Mouse (Mus musculus): ENCODE data around the gene Fam187a. TPM values are rescaled to one million over a fixed set of nuclear protein-coding genes. Genes with fewer than 3 reads are reported as not detected.

Gene Fam187a
- total RNA-seq (2021) = under 1 TPM; 0.22 to 0.36 TPM
- long read RNA-seq, experiment 1 = 0 reads
- long read RNA-seq, experiment 2 = 0 reads

DNA sequence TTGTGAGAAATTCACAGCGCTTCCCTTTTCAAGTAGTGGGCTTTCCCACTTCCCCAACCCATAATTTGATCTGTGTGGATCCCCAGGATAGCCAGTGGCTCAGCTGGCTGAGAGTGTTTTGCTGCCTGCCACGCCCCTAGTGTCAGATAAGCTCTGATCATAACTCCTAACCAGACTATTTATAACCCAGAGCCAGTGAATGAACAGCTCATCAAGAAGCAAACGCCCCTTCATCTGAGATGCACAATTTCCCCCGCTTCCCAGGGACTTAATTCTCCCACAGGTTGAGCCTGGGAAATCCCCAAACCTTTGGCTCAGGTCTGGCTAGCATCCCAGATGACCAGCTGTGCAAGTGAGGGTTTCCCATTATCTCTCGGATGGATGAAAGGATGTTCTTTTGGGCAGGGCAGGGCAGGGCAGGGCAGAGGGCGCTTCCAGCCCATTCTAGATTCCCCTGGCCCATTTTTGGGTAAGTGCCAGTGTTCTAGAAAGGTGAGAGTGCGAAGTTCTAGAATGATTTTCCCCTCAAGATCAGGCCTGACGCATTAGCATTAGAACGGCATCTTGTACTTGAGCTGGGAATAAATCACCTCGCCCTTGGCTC lies at the start of gene Fam187a:
Gene Fam187a (plus strand): TSS at position 554 of the 604 bp plus-strand sequence.
- intact Hi-C loops (cut with DNase I) = no loop called here
- no peak for DNase-seq (ENCODE audit: low spot score in 2 of 2)

- DNase-seq (ENCODE audit: low spot score in 2 of 2) = no peak
- intact Hi-C loops (cut with DNase I) = no loop called here
These were observed 49.4 kb upstream of the Fam187a start, which contains the start of gene Higd1b for GRCm38 (mm10) chr11:102835549-102835948. TSS of gene Higd1b (plus strand) at chr11:102835849.

- DNase-seq (ENCODE audit: low spot score in 2 of 2) = no peak
- intact Hi-C loops (cut with DNase I) = no loop called here
These were observed 48.8 kb upstream of the Fam187a start for GRCm38 (mm10) chr11:102836146-102836545.

- DNase-seq (ENCODE audit: low spot score in 2 of 2) = no peak
- intact Hi-C loops (cut with DNase I) = no loop called here
These were observed 47.6 kb upstream of the Fam187a start for GRCm38 (mm10) chr11:102837385-102837784.

DNA sequence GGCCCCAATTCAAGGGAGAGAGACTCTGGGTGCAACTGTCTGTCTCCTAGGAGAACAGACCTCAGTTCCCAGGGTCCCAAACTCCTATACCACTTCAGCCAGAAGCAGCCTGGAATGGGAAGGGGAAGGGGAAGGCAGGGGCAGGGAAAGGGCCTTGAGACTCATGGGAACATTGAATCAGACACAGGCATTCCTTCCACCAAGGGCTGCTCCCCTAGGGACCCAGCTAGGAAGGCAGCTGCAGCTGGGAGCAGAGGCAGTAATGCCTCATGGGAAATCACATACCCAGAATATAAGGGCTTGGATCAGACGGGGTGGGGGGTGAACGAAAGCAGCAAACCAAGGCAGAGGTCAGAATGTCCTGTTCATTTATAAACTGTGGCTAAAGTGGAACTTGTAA lies 46.8 kb upstream of the Fam187a start:
- intact Hi-C loops (cut with DNase I) = no loop called here
- DNase-seq (ENCODE audit: low spot score in 2 of 2) = no peak

DNA sequence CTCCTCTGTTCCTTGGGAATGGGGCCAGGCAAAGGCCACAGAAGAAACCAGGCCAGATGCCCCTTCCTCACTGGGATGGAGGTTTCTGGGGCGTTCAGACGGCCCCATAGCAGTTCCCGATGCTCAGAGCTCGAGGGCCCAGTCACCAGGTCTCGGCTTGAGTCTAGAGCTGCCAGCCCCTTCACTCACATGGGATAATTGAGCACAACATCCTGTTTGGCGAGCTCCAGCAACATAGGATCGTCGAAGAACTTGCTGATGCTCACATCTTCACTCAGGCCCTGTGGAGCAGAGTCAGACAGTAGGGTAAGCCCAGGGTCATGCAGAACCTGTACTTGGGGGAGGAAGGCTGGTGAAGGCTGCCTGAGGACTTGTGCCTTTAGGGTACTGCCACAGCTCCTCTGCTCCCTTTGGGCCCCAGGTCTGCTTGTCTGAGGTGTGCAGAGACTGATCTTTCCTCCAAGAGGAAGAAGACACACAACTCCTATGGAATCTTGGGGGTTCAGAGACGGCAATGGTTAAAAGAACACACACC lies 46.3 kb upstream of the Fam187a start:
- DNase-seq (ENCODE audit: low spot score in 2 of 2) = no peak
- intact Hi-C loops (cut with DNase I) = no loop called here

DNA sequence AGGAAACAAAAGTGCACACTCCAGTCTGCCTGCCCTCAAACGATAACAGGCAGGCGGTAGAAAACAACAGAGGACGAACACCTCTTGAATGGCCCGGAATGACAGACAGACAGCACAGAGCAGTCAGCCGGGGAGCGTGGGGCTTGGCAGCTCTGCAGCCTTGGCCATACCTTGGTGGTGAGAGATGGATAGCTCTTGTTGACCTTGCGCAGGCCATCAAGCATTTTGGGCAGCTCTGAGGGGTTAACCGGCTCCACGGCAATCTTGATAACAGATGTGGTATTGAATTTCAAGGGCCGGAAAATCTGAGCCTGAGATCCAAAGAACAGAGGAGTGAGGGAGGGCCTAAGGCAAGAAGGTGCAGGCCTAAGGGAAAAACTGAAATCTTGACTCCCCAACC lies 39.0 kb upstream of the Fam187a start:
- DNase-seq (ENCODE audit: low spot score in 2 of 2) = no peak
- intact Hi-C loops (cut with DNase I) = no loop called here

- intact Hi-C loops (cut with DNase I) = no loop called here
- peak in 1 of 2 experiments; percentile 35 for DNase-seq (ENCODE audit: low spot score in 2 of 2)
These were observed 33.1 kb upstream of the Fam187a start for GRCm38 (mm10) chr11:102851883-102852282.

GRCm38 (mm10) chr11:102853760-102854159 lies 31.2 kb upstream of the Fam187a start:
- intact Hi-C loops (cut with DNase I) = no loop called here
- DNase-seq (ENCODE audit: low spot score in 2 of 2) = no peak

DNA sequence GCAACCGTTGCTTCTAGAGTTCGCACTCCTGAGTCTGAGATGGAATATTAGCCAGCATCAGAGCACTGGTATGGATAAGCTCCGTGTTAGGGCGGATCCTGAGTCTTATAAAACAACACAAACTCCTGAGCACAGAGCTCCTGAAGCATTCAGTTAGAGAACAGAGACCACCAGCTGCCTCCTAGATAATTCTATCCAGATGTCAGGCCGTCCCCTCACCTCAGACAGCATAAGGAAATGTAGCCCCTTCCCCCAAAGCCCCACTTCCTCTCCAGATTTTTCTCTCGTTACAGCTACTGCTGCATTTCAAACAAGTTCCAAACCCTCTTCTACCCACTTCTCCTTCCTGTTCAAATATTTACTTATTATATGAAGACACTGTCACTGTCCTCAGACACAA lies 29.0 kb upstream of the Fam187a start:
- no peak for DNase-seq (ENCODE audit: low spot score in 2 of 2)
- intact Hi-C loops (cut with DNase I) = no loop called here

- intact Hi-C loops (cut with DNase I) = no loop called here
- DNase-seq (ENCODE audit: low spot score in 2 of 2) = no peak
These were observed 26.0 kb upstream of the Fam187a start for GRCm38 (mm10) chr11:102858951-102859350.

DNA sequence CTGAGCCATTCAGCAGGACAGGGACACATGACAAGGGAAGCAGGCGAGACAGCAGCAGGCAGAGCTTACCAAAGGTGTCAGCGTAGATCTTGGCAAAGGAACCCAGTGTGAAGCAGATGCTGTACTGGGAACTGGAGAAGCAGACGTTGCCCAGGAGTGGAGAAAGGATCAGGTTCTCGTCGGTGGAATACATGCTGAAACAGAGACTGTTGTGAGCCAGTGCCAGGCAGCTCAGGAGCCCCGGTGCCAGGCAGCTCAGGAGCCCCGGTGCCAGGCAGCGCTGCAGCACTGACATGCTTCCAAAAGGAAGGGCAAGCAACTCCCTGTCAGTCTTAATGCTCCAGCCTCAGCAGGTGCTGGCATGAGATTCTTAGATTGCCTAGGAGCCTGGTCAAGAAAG lies 25.0 kb upstream of the Fam187a start:
- intact Hi-C loops (cut with DNase I) = no loop called here
- peak; percentile 39 to 77 for DNase-seq (ENCODE audit: low spot score in 2 of 2)

DNA sequence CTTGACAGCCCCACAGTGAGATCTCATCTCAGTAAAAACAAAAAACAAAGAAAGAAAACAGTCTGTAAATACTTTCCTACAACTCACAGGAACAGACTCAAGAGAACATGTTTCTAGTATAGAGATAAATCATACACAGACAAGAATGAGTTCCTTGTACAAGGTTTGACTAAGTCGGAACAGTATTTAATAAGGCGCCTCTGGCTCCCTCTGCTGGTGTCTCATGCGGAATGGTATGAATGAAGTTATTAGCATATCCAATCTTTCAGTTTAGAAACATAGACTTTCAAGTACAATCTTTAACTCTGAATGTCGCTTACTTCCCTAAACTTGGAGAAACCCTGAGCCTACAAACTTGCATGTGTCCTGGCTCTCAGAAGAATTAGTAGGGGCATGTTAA lies 20.7 kb upstream of the Fam187a start:
- intact Hi-C loops (cut with DNase I) = loop anchor here (2.0 kb wide), 1 partner anchor 89 kb away; no protein-coding TSS in a partner anchor
- peak; percentile 76 to 84 for DNase-seq (ENCODE audit: low spot score in 2 of 2)

GRCm38 (mm10) chr11:102874801-102875334 lies 10.1 kb upstream of the Fam187a start:
- intact Hi-C loops (cut with DNase I) = no loop called here
- DNase-seq (ENCODE audit: low spot score in 2 of 2) = peak; percentile 53 to 88

GRCm38 (mm10) chr11:102879558-102879957 lies 5.4 kb upstream of the Fam187a start:
- no peak for DNase-seq (ENCODE audit: low spot score in 2 of 2)
- intact Hi-C loops (cut with DNase I) = no loop called here

- intact Hi-C loops (cut with DNase I) = no loop called here
- peak; percentile 93 to 95 for DNase-seq (ENCODE audit: low spot score in 2 of 2)
These were observed 4.2 kb upstream of the Fam187a start, which contains the start of the genes Eftud2 and Ccdc103 for GRCm38 (mm10) chr11:102880585-102881313. TSS of gene Eftud2 (minus strand) at chr11:102880985. TSS of gene Ccdc103 (plus strand) at chr11:102881204.

DNA sequence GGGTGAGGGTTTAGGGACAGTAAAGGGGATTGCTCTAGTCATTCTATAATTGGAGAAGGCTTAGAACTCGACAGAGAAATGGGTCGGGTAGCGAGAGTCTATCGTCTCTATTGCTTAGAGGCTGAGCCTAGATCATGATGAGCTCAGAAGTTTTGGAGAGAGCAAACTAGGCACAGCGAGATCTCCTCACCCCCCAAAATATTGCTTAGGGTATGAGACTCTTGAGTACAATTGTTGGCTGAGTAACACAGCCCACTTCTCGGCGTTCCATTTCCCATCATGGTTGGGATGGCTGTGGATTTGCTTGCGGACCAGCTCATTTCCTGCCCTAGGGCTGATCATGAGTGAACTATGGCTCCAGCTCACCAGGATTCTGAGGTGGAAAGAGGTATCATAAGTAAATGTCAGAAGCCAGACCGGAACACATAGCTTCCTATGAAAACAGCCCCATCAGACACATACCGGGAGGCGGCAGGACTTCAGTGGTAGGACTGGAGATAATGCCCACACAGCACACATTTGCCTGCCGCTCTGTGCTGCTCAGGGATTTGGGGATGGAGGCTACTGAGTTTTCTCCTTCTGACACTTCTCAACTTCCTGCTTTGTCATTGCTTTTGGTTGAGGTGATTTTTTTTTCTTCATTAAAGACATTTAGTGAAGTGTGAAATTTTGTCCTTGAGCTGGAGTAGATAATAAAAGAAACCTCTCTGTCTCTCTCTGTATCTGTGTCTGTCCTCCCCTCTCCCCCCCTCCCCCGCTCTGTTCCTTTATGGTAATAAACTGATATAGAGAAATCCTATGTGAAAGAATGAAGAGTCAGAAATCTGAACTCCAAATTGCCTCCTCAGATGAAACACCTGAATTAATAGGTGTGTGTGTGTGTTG lies 3.4 kb upstream of the Fam187a start:
- intact Hi-C loops (cut with DNase I) = no loop called here
- DNase-seq (ENCODE audit: low spot score in 2 of 2) = no peak

DNA sequence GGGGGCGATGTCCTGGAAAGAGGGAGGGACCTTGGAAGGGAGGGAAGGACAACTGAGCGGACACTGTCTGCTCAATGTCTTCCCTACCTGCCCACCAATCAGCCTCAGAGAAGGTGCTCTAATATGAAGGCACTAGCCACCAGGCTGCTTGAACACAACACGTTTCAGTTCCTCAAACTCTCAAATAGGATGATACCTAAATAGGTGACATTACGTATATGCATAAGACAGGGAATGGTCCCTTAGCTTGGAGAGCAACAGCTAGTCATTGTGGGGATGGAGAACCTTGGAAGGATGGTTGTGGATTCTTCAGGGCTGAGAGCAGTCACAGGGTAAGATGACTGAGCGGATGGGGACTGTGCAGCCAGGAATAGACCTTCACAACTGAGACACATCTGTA lies 2.5 kb downstream of the Fam187a start:
- DNase-seq (ENCODE audit: low spot score in 2 of 2) = no peak
- intact Hi-C loops (cut with DNase I) = no loop called here

DNA sequence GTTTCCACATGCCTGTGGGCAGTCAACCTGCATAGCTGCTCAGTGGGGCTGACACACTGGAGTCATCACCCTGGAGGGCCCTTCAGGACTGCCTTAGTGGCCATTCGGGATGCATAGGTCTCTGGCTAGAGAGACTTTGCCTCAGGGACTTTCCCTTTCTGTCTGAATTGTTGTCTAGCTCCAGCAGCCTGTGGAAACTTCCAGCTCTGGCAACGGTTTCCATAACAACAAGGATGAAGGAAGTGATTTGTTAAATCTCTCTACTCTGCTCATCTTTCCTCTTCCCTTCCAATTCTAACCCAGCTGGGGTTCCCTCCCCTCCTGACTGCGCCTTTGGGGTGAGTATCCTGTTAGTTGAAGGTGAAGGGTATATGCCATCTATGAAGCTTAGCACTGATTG lies 3.2 kb downstream of the Fam187a start:
- DNase-seq (ENCODE audit: low spot score in 2 of 2) = peak; percentile 56 to 76
- intact Hi-C loops (cut with DNase I) = no loop called here

Data from left cerebral cortex, postnatal 14 days (tissue).